Mouse (Mus musculus): Measurements from ENCODE around the gene Ccdc78.

- TF ChIP-seq CTCF (IDR thresholded peaks at IDR 0.05) (no peak), EP300 (IDR thresholded peaks at IDR 0.05) (no peak)
These were observed 16.6 kb downstream of the Ccdc78 start for GRCm38 (mm10) chr17:25802825-25803517.

Data from lung, postnatal 0 days (tissue).